Mouse (Mus musculus) G1E-ER4 (cell line): ENCODE measurements around the gene Ppm1e. TPM values are rescaled to one million over a fixed set of nuclear protein-coding genes. Genes with fewer than 3 reads are reported as not detected.

Source experiments
- GATA1 ChIP-seq: IDR thresholded peaks from one replicate; pipeline ENCODE4 v1.8.0; 2012; ENCODE audit warnings: low read length, inconsistent platforms
- polyA plus RNA-seq: library from polyadenylated mRNA; stranded (reverse); fragments of >175 nt; gene quantifications from 2 replicates; pipeline ENCODE4 v1.2.3, GENCODE M21; 2012

The Ppm1e gene
- not detected in 2 replicates for polyA plus RNA-seq

DNA sequence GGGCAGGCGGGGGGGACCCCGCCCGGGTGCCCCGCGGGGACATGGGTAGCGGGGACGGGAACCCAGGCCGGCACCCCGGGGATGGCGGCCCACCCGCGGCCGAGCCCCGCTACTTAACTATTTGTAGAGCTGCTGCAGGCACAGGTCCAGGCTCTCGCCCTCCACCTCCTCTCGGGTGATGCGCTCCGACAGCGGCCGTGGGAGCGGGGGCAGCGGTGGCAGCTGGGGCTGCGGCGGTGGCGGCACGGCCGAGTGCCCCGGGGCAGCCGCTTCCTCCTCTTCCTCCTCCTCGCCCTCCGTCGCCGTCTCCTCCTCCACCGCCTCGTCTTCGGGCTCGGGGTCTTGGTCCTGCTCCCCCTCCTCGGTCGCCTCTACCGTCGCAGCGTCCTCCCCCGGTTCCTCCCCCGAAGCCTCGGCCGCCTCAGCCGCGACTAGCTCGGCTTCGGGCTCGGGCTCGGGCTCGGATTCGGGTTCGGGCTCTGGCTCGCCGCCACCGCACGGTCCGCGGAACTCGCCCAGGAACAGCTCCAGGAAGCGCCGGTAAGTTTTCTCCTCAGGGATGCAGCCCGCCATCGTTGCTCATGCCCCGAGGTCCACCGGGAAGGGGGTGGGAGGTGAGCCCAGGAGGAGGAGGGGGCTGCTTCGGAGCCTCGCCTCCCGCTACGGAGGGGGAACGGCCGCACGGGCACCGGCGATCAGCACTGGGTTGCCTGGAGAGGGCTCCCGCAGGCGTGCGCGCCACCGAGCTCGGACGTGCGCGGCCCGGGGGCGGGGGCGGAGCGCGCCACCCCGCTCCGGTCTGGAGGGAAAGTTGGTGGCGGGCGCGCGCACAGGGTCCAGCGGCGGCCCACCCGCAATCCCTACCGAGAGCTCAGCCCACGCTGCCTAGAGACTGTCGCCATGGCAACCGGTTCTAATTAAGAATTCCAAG, at the start of gene Ppm1e:
TSS of gene Ppm1e (minus strand) at position 693 of the 931 bp plus-strand sequence.
- TF ChIP-seq GATA1 = no peak

DNA sequence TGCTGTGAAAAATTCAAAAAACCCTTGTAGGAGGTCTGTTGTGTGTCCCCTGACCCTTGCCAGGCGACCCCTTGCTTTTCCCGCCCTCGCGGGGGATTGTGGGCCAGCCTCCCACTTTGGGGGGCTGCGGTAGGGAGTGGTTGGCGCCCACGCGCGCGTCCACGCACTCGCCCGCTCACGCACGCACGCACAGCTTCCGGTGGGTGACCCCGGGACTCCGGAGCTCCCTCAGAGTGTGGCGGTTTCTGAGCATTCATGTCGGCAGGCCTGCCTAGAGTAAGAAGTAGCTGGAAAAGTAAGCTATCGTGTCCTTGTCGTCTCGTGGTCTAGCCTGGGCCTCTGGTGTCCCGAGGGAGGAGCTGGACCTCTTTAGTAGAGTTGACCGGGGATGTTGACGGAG, 46.1 kb upstream of the Ppm1e start, which contains the start of the genes Rad51c and Tex14:
TSS of gene Rad51c (minus strand) at position 79 of the 400 bp plus-strand sequence.
TSS of gene Tex14 (plus strand) at position 190 of the 400 bp plus-strand sequence.
- no peak for TF ChIP-seq GATA1

DNA sequence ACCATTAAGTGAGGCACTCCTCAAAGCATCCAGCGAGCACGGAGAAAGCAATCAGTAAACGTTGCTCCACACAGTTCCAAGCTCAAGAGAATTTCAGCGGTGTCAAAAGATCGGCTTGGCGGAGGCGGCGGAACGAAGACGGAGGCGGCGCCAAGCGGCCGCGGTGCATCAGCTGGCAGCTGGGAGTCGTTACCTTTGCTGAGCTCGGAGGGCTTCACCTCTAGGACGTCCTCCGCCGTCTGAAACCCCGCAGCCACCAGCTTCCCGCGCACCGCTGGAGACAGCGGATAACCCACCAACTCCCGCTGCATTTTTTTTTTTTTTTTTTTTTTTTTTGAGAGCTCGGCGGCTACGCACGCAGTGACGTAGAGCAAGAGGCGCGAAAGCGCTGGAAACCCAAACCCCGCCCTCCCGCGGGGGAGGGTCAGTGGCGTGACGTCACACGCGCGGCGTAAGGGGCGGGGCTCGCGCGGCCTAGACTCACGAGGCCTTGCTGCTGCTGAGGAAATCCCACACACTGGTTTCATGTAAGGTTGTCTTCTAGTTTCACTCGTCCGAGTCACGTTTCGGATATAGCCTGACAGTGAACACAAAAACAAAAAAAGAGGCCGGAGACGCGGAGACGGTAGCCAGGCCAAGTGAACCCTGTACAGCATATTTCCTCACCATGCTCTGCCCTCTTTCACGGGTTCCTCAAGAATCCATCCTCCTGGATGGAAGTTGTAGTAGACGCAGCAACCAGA, 45.5 kb upstream of the Ppm1e start:
- TF ChIP-seq GATA1 = no peak

DNA sequence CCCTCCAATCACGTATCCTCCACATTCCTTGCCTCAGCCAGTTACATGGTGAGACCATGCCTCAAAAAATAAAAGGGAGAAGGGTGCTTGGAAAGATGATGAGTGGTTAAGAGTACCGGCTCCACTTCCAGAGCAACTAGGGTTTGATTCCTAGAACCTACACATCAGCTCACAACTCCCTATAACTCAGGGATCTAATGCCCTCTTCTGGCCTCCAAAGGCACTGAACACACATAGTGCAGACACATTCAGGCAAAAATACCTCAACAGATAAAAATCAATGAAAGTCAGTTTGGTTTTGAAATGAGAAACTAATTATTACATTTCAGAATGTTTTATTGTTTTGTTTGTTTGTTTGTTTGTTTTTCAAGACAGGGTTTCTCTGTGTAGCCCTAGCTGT, 39.6 kb upstream of the Ppm1e start:
- no peak for TF ChIP-seq GATA1

DNA sequence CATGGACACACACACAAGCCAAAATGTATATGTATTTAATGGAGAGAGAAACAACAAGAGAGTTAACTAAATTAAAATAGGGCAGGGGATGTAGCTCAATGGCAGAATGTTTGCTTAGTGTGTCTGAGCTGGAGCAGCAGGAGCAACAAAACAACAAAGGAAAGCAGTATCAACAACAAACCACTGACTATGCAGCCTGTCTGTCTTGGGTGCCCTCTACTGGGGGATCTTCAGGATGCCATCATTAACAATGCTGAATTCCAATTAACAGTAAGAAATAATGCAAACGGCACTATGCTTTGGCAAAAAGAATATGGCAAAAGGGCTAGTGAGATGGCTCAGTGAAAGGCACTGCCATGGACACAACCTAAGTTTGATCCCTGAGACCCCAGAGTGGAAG, 35.0 kb upstream of the Ppm1e start:
- no peak for TF ChIP-seq GATA1

DNA sequence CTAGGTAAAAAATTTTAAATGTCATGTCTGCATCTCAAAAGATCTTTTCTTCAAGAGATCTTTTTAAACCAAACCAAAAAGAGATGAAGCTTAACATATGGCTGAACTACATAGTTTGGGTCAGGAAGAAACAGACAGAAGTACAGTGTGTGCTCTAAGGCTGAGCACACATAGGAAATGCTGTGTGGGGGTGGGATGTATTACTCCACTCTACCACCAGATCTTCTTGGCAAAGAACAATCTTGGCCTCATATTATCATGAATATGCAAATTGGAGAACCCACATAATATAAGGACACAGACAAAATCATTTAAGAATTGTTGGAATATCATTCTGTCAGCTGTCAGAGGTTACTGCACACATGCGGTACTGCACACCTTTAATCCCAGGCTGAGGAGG, 26.9 kb upstream of the Ppm1e start:
- TF ChIP-seq GATA1 = no peak

DNA sequence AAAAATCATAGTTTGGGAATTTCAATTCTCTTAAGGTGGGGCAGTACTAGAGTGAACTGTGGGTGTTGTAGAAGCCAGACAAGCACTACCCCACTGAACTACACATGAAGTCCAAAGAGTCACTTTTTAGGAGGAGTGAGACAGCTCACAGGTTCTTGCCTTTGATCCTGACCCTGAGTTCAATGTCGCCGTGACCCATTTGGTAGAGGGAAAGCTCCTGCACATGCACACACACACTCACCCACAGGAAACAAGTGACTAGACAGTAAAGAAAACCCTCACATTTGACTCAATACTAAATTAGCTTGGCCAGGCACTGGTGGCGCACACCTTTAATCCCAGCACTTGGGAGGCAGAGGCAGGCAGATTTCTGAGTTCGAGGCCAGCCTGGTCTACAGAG, 25.7 kb upstream of the Ppm1e start:
- TF ChIP-seq GATA1 = no peak

DNA sequence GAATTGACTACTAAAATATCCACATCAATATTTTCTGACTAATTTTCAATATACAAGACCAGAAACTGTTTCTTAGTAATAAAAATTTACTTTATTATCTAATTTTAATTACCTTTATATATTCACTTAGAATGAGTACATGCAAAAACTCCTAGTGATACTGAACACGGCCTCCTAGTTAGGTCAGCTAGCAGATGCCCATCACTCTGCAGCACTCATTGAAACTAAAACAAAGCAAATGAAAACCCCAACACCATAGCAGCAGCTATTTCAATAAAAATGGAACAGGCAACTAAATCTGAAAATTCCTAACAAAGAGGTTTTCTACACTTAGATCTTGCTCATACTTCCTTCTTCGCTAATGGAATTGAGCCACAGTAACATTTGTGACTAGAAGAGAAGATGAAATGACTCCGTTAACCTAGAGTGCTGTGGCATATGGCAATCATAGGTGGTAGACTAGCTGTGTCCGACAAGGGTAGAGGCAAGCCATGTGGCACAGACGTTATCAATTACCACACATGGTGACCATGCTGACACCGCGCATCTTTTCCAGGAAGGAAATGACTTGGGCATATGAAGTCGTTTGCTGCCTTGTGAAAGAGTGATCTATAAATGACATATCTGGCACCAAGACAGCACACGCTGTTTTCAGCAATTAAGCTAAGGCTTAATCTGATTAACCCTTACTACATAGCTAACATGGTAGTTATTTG, 9.2 kb upstream of the Ppm1e start:
- peak; percentile 78 for TF ChIP-seq GATA1

DNA sequence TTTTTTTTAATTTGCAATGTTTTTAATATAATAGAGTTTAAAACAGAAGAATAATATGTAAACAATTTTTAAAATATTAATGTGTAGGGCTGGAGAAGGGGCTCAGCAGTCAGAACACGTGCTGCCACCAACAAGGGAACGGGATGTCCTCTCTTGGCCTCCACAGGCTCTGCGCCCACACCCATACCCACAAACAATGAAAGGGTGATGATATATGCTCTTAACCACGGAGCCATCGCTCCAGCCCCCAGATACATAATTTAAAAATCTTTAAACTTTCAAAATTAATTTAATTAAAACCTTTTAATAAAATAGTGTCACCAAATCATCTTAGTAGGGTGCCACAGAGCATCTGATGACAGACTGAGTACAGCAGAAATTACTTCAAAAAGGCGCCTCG, 8.2 kb upstream of the Ppm1e start:
- no peak for TF ChIP-seq GATA1

DNA sequence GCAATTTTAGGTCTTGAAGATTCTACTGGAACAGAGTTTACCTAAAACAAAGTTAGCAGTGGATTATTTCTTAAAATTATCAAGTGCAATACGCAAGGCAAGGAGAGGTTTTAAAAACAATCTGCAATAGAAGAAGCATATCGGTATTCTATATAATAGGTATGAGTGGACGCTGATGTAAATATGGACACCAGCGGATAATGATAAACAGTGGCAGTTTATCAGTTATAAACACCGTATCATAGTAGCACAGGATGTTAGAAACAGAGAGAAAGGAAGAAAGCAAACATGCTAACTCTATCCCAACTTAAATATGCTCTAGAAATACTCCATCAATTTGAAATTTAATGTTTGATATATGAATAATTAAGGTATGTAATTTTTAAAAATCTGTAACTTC, 6.3 kb upstream of the Ppm1e start:
- TF ChIP-seq GATA1 = no peak

DNA sequence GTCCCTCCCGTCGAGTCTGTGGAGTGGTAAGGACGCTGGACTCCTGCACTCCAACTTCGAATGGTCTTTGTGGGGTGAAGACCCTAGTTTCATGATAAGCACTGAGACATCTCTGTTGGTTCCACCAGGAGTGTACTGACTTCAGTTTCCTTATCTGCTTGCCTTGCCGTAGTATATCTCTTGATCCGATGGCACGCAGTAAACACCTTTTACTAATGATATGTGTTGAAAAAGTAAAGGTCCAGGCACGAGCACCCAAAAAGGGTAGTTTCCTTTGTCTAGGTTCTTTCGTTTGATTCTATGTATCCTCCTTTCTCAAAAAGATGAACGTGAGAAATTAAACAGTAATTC, 414 bp upstream of the Ppm1e start:
- no peak for TF ChIP-seq GATA1

DNA sequence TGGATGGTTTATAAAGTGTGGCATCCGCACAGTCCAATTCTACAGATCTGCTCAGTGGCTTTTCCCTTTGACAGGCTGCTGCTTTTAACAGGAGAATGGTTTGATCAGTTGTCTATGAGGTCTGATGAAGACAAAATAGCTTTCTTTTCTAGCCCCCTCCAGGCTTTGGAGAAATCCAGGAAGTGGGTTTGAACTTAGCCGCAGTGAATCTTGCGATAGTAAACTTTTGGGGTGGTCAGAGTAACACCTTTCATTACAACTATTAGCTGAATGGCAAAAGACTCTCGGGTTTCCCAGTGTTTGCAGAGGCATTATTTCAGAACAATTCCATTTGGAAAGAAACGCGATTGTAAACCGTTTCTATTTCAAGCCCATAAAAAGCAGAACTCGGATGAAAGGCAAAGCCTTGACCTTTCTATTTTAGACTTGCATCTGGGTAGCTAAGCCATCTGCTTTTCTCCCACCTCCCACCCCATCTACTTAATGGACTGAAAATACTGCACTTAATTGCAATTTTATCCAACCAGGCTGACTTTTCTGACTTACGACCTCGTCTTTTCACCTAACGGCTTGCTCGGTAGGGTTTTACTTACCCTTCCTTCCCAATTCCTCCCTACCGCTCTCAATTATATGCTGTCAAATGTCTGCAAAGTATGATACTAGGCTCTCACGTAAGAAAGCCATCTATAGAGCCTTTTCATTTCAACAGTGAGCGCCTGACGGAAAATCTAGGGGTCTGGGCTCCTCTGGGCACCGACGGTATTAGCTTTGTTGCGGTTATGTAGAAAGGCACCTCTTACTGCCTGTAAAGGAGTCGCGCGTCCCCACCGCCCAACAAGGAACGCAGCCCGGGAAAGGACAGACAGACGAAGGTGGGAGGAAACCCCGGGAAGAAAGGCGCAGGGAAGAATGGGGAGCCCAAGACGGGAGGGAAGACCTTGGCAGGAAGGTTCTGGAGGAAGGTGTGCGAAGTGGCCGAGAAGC, 1.2 kb downstream of the Ppm1e start:
- TF ChIP-seq GATA1 = no peak

DNA sequence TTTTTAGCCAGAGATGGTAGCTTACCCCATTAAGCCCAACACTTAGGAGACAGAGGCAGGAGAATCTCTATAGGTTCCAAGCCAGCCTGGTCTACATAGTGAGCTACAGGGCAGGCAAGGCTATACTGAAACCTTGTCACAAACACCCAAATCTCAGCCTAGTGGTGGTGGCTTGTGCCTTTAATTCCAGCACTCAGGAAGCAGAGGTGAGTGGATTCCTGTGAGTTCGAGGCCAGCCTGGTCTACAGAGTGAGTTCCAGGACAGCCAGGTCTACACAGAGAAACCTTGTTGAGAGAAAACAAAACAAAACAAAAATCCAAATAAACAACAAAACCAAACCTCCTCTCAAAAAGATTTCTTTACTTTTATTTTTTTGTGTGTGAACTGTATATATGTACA, 4.0 kb downstream of the Ppm1e start:
- no peak for TF ChIP-seq GATA1

DNA sequence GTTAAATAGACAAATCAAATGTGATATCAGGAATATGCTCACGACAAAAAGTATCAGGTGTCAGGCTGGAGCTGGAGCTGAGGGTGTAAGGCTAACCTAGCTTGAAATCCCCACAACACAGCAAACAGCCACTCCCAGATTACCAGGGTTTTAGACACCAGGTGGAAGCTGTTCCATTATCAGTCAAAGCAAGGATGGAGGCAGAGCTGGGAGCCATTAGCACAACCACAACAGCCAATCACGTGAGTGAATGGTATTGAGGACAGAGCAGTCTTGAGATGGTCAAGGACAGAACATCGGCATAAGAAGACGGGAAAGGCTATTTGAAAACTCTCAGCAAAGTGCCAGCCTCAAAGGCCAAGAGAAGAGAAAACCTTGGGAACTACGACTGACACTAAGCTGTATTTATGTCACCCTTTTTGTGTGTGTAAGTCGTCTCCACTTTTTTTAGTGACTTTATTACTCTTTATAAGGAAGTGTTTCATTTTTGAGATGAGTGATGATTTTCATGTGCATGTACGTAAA, 5.1 kb downstream of the Ppm1e start:
- TF ChIP-seq GATA1 = no peak
